ENCODE assay signal across 24 mouse cellular contexts in genomic region chr13:57353976-57354375, GRCm38 (mm10).
DNase-seq lines count a peak whose midpoint lies in the region; ATAC-seq lines count a peak whose summit lies in the region.
"Had no signal": no experiment of that assay in that cellular context is flagged by ENCODE, and none has a peak within 500 bp of the region (broad histone marks: within the 10 kb centered on the region; RNA-seq: fewer than 3 reads in every experiment).

No protein-coding gene starts in this region.

- no peaks in the 10 kb centered on the region for H3K27me3 ChIP-seq in hindbrain, embryonic 14.5 days (ENCODE audit: control insufficient read depth, insufficient read depth, low read length)
- H3K27me3 ChIP-seq: embryonic facial prominence, embryonic 12.5 days; heart, embryonic 13.5 days; limb, embryonic 12.5 days; liver, embryonic 12.5 days had no signal

- no peaks in the 10 kb centered on the region for H3K9me3 ChIP-seq in hindbrain, embryonic 14.5 days (ENCODE audit: control insufficient read depth, low read length)
- H3K9me3 ChIP-seq: embryonic facial prominence, embryonic 12.5 days; hindbrain, embryonic 10.5 days; limb, embryonic 12.5 days; liver, embryonic 12.5 days; midbrain, embryonic 10.5 days had no signal

- H3K36me3 ChIP-seq in hindbrain, embryonic 14.5 days (replicated peaks; ENCODE audit: control insufficient read depth, insufficient read depth), result no peaks in the 10 kb centered on the region
- H3K36me3 ChIP-seq: embryonic facial prominence, embryonic 12.5 days; heart, embryonic 13.5 days; hindbrain, embryonic 10.5 days; limb, embryonic 12.5 days; liver, embryonic 12.5 days; midbrain, embryonic 10.5 days had no signal

- no peak overlapping the region for H3K4me2 ChIP-seq in hindbrain, embryonic 14.5 days (replicated peaks)
- H3K4me2 ChIP-seq: embryonic facial prominence, embryonic 12.5 days; heart, embryonic 13.5 days; limb, embryonic 12.5 days; liver, embryonic 12.5 days had no signal

- peak; percentile 38 to 42 for DNase-seq in cerebellum, postnatal 10 days
- no peak for DNase-seq in cerebellum, adult 9-11 months
- DNase-seq in heart, postnatal 14 days, result peak; percentile 12 to 30
- DNase-seq in heart, postnatal 25 days (ENCODE audit: low spot score), result no peak
- DNase-seq in lung, postnatal 10 days, result peak; percentile 28
- no peak for DNase-seq in lung, postnatal 25 days (ENCODE audit: low spot score)
- DNase-seq in retina, postnatal 1 day, result peak; percentile 57
- DNase-seq in hindbrain, embryonic 14.5 days (ENCODE audit: low spot score), result no peak
- DNase-seq: adrenal gland, postnatal 14 days; cerebellum, postnatal 25 days; gastrocnemius, postnatal 10 days; lung, adult 18-20 months; right cerebral cortex, postnatal 25 days; spleen, adult 18-20 months had no signal

- no peak overlapping the region for H3K4me3 ChIP-seq in hindbrain, embryonic 14.5 days (replicated peaks; ENCODE audit: low read length)
- H3K4me3 ChIP-seq: embryonic facial prominence, embryonic 12.5 days; heart, embryonic 13.5 days; hindbrain, embryonic 10.5 days; layer of hippocampus, adult 2 months; limb, embryonic 12.5 days; liver, embryonic 12.5 days; midbrain, embryonic 10.5 days had no signal

- ATAC-seq in hindbrain, embryonic 14.5 days (ENCODE audit: low FRiP score), result no peak
- ATAC-seq: activated CD4-positive, CD25-positive, alpha-beta regulatory T cell, adult 4 months; intestine, postnatal 0 days; liver, embryonic 12.5 days had no signal

- H3K27ac ChIP-seq in hindbrain, embryonic 14.5 days, result no peak overlapping the region
- H3K27ac ChIP-seq: embryonic facial prominence, embryonic 12.5 days; heart, embryonic 13.5 days; hindbrain, embryonic 10.5 days; kidney, postnatal 0 days; layer of hippocampus, adult 2 months; limb, embryonic 12.5 days; liver, embryonic 12.5 days; midbrain, embryonic 10.5 days had no signal

- 0 out of 2 replicates have a peak, but pooled peaks cover 5% of the 10 kb centered on the region for H3K4me1 ChIP-seq in hindbrain, embryonic 14.5 days (replicated peaks; ENCODE audit: control insufficient read depth, insufficient read depth, low read length)
- H3K4me1 ChIP-seq: embryonic facial prominence, embryonic 12.5 days; heart, embryonic 13.5 days; liver, embryonic 12.5 days had no signal

- intact Hi-C loops in heart, postnatal 14 days (cut with DNase I), result no loop called here
- intact Hi-C loops in heart, postnatal 25 days (cut with DNase I), result no loop called here

- H3K9ac ChIP-seq in hindbrain, embryonic 14.5 days, result no peak overlapping the region
- H3K9ac ChIP-seq: embryonic facial prominence, embryonic 12.5 days; heart, embryonic 13.5 days; limb, embryonic 12.5 days; liver, embryonic 12.5 days had no signal

- WGBS in hindbrain, embryonic 14.5 days, result 69% methylated on average over 3 of the region's 3 CpGs

Comparison
In these comparisons a context has a peak if more than half of its experiments do, and no peak if none do; other contexts are left out.
1. DNase-seq: peak in cerebellum, postnatal 10 days (2 of 2), heart, postnatal 14 days (2 of 2), lung, postnatal 10 days (single experiment) and retina, postnatal 1 day (single experiment); none in cerebellum, adult 9-11 months (single experiment), heart, postnatal 25 days (single experiment), lung, postnatal 25 days (single experiment) and hindbrain, embryonic 14.5 days (single experiment).